Mouse (Mus musculus) left cerebral cortex, postnatal 25 days (tissue): Measurements from ENCODE around the gene Mmp28. TPM values are rescaled to one million over a fixed set of nuclear protein-coding genes. Genes with fewer than 3 reads are reported as not detected.
A peak's percentile ranks its signal among the peaks of the same experiment; 100 is the strongest.

Source experiments
- DNase-seq, 2 experiments: peaks; one replicate each; pipeline ENCODE4 v3.0.0; 2022; ENCODE audit warnings: low spot score in 2 of 2, mixed read lengths in 1 of 2
- intact Hi-C: fragments of 180-260 bp; cut with DNase I; formaldehyde crosslinking; loops from one replicate; pipeline ENCODE4 v1.15.1; 2025
- total RNA-seq, 2 experiments: library from RNA; stranded (reverse); gene quantifications; 2 replicates each; pipeline ENCODE4 v1.2.3; 2021

Gene Mmp28
- total RNA-seq, 2 experiments from 2014 or later = 3.9 to 4.3 TPM

- intact Hi-C loops = no loop called here
- peak in 1 of 2 experiments; percentile 33 for DNase-seq
Observed at GRCm38 (mm10) chr11:83417080-83417479, 45.8 kb downstream of the Mmp28 start.

DNA sequence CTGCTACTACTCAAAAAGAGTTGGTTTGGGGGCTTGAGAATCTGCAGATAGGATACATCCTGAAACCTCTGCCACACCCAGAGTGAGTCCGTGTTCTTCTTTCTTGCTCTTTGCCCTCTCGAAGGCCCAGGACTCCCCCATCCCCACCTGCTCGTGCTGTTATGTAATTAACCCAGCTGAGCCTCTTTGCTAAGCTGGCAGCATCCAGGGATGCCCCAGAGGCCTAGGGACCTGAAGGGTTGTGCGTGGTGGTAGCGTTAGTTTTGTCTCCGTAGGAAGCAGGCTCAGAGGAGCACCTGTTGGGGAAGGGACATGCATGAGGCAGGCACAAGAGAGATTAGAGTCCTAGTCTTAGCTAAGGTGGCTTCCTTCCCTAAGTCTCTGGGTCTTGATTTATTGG lies 52.4 kb downstream of the Mmp28 start:
- intact Hi-C loops = no loop called here
- no peak for DNase-seq

GRCm38 (mm10) chr11:83409792-83410291 lies 53.0 kb downstream of the Mmp28 start:
- DNase-seq = no peak
- intact Hi-C loops = loop anchor here (5.0 kb wide), 1 partner anchor 38 kb away; no protein-coding TSS in a partner anchor

DNA sequence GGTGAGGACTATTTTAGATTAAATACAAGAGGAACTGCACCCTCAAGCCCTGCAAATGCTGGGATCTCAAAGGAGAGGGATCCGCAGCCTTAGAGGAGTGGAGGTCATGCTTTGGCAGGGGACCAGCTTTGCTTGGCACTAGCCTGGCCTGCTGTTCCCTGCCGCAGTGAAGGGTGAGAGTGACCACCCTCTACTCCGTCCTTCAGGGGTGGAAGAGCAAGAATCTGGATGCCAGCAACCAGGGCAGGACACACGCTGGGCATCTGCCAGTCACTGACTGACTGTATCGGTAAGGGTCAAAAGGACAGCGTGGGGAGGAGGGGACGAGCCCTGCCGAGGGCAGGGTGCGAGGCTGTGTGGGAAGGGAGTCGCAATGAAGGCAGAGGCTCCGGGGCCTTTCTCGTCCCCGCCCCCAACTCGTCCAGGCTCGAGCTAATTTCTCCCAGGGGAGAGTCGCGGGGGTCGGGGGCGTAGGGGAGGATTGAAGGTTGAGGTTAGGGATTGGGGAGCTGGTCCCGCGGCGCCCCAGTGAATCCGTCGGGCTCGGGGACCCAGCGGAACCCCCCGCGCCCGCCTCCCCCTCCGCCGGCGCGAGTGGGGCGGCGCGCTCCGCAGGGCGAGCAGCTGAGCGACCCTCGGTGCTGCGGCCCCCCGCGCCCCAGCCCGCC lies 53.6 kb downstream of the Mmp28 start, which contains the start of gene Rasl10b:
TSS of gene Rasl10b (plus strand) at position 51 of the 668 bp plus-strand sequence.
- intact Hi-C loops = loop anchor here (5.0 kb wide), 1 partner anchor 37 kb away; no protein-coding TSS in a partner anchor
- peak in 1 of 2 experiments; percentile 9 for DNase-seq

DNA sequence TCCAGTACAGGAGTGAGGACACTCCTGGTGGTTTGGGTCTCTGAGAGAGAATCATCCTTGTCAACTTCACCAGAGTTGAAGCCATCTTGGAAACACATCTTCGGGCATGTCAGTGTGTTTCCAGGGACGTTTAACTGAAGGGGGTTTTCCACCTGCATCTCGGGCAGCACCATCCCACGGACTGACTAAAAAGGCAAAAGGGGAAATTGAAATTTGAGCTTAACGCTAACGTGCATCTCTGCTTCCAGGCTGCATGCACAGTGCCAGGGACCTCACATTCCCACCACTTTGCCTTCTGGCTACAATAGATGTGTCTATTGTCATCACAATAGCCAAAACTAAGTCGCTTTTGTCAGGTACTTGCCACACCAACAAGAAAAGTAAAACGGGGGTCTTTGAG lies 54.6 kb downstream of the Mmp28 start:
- intact Hi-C loops = loop anchor here (5.0 kb wide), 1 partner anchor 36 kb away; no protein-coding TSS in a partner anchor
- no peak for DNase-seq

DNA sequence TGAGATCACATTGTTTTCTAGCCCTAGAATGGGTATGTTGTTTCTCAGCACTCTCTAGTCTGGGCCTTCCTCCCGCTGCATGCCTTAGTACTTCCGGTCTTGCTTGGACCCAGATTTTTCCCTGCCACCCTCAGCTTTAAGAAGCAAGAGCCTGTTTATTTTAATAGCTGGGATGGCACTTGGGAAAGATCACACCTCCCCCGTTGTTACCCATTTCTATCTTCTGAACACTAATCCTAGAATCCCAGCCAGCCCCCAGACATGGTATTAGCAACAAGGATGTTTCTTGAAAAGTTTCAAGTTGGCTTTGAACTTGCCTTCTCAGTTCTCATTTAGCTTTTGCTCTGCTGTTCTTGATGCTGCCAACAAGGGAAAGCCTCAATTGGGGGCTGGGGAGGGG lies 56.5 kb downstream of the Mmp28 start:
- DNase-seq = peak in 1 of 2 experiments; percentile 86
- intact Hi-C loops = loop anchor here (5.0 kb wide), 1 partner anchor 34 kb away; no protein-coding TSS in a partner anchor

DNA sequence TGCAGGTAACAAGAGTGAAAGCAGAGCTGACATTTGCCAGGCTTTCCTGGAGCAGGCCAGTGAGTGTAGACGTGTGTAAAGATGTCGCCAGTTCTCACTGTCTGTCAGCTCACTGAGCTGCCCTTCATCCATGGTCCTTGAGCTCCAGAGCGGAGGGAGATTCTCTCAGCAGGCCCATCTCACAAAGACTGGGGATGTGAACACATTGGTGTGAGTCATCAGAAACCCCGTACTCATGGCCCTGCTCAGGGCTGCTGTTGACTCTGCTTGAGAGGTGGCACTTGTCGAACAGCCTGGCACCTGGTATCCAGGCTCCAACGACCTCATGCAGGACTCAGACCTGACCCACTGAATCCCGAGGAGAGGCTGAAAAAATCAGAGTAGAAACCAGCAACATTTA lies 59.1 kb downstream of the Mmp28 start:
- DNase-seq = no peak
- intact Hi-C loops = no loop called here

DNA sequence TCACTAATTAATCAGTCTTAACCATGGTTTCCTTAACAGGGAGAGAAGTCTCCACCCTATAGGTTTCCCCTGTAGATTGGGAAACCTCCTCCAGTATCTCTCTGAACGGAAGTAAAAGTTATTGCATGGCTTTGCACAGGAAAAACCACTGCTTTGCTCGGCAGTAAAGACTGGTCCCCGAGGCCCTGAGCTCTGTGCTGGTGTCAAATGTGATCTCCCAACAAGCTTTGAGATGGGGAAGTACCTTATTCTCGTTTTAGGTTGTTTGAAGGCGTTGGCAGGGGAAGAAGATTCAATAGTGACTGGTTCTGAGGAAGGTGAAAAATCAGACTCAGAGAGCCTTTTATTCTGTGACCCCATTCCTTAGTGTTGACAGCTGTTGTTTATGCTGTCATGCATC lies 64.1 kb downstream of the Mmp28 start:
- intact Hi-C loops = no loop called here
- no peak for DNase-seq

GRCm38 (mm10) chr11:83397626-83398025 lies 65.2 kb downstream of the Mmp28 start:
- DNase-seq = no peak

GRCm38 (mm10) chr11:83394802-83395439 lies 68.0 kb downstream of the Mmp28 start:
- DNase-seq = peak in 1 of 2 experiments; percentile 46

More at GRCm38 (mm10) chr11:83397626-83398025, 65.2 kb downstream of the Mmp28 start:
- intact Hi-C loops = no loop called here

DNA sequence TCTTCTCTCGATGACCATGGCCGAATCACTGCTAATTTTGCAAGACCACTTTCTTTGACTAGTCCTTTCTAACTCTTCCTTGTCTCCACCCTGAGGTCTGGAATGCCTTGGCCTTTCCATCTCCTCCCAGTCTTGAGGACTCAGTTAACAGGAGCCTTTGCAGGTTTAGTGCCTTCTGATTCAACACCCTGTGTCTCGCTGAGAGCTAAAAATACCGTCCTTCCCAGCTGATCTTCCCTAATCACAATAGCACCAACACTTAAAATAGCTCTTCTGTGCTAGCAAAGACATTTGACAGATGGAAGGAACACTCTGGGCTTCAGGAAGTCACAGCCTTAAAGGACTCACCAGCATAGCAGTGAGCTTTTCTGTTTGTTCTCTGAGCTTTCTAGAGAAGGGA lies 69.8 kb downstream of the Mmp28 start:
- peak in 1 of 2 experiments; percentile 69 for DNase-seq
- intact Hi-C loops = no loop called here

More at GRCm38 (mm10) chr11:83394802-83395439, 68.0 kb downstream of the Mmp28 start:
- intact Hi-C loops = no loop called here

Other genes with a start within 250 kb of the Mmp28 start
- gene Slfn14, start 176.3 kb downstream of the Mmp28 start, total RNA-seq = not detected
- 100 to 1,000 TPM; 291 to 311 TPM for gene Ap2b1, start 164.0 kb downstream of the Mmp28 start, total RNA-seq
- 10 to 100 TPM in 1 of 2 experiments, 1 to 10 TPM in 1; 9.5 to 11.6 TPM for gene Pex12, start 160.5 kb downstream of the Mmp28 start, total RNA-seq
- gene Rasl10b, start 53.9 kb downstream of the Mmp28 start, total RNA-seq = 100 to 1,000 TPM; 258 to 277 TPM
- under 1 TPM in 1 of 2 experiments, not detected in 1; 0.18 TPM for gene Gas2l2, start 33.6 kb downstream of the Mmp28 start, total RNA-seq
- gene 1700020L24Rik, start 25.4 kb downstream of the Mmp28 start, total RNA-seq = not detected
- 10 to 100 TPM; 48.4 to 65.7 TPM for gene Taf15, start 10.0 kb upstream of the Mmp28 start, total RNA-seq
- gene Heatr9, start 59.1 kb upstream of the Mmp28 start, total RNA-seq = not detected
- gene Ccl5, start 67.4 kb upstream of the Mmp28 start, total RNA-seq = not detected
- 1 to 10 TPM; 3.6 to 7.9 TPM for gene Ccl9, start 115.6 kb upstream of the Mmp28 start, total RNA-seq
- 1 to 10 TPM; 1.7 to 2.4 TPM for gene Ccl6, start 130.0 kb upstream of the Mmp28 start, total RNA-seq
- gene Rpl9-ps1, start 182.6 kb upstream of the Mmp28 start, total RNA-seq = not detected
- not detected for gene Ccl3, start 186.3 kb upstream of the Mmp28 start, total RNA-seq
- gene Ccl4, start 199.5 kb upstream of the Mmp28 start, total RNA-seq = not detected
- gene Wfdc17, start 240.9 kb upstream of the Mmp28 start, total RNA-seq = not detected
- 1 to 10 TPM; 1.9 to 3.1 TPM for gene Wfdc18, start 245.9 kb upstream of the Mmp28 start, total RNA-seq